Mouse (Mus musculus) stomach, embryonic 15.5 days (tissue): Measurements from ENCODE around the gene Borcs6. TPM values are rescaled to one million over a fixed set of nuclear protein-coding genes. Genes with fewer than 3 reads are reported as not detected.

ENCODE experiments used
- ATAC-seq: fragments of 200-750 bp; cut with Nextera tagmentation; 2 replicates; pipeline ENCODE4 v1.8.0; 2017; ENCODE audit warnings: low read depth, moderate number of reproducible peaks, moderate TSS enrichment; ENCODE audit not compliant: insufficient read depth, low FRiP score
- H3K27ac ChIP-seq: fragments of 300-500 bp; sonication (generic); 2 replicates; pipeline ENCODE4 v1.5.1; 2015; ENCODE audit warnings: mild to moderate bottlenecking, inconsistent platforms
- H3K27me3 ChIP-seq: fragments of 300-500 bp; sonication (generic); replicated peaks from 2 replicates; pipeline ENCODE4 v1.6.1; 2015; ENCODE audit warnings: inconsistent platforms
- H3K36me3 ChIP-seq: fragments of 300-500 bp; sonication (generic); 2 replicates; pipeline ENCODE4 v1.6.1; 2015; ENCODE audit warnings: inconsistent platforms
- H3K4me1 ChIP-seq: fragments of 300-500 bp; sonication (generic); 2 replicates; pipeline ENCODE4 v1.6.1; 2015; ENCODE audit warnings: inconsistent platforms
- H3K4me2 ChIP-seq: fragments of 300-500 bp; sonication (generic); 2 replicates; pipeline ENCODE4 v1.6.1; 2015; ENCODE audit warnings: mild to moderate bottlenecking, inconsistent platforms
- H3K4me3 ChIP-seq: fragments of 300-500 bp; sonication (generic); replicated peaks from 2 replicates; pipeline ENCODE4 v1.5.1; 2015; ENCODE audit warnings: inconsistent platforms
- H3K9ac ChIP-seq: fragments of 300-500 bp; sonication (generic); 2 replicates; pipeline ENCODE4 v1.6.1; 2015; ENCODE audit warnings: inconsistent platforms
- H3K9me3 ChIP-seq: fragments of 300-500 bp; sonication (generic); 2 replicates; pipeline ENCODE4 v1.6.1; 2016; ENCODE audit warnings: inconsistent platforms
- WGBS: fragments of 180-500 bp; shearing (Covaris S2); methylation state at CpG from one replicate; pipeline ENCODE4 v1.1.7; 2015; 5-methylcytosine and 5-hydroxymethylcytosine counted together
- polyA plus RNA-seq: library from polyadenylated mRNA; unstranded; fragments of >200 nt; fragmentation: Nextera tagmentation; extraction: Ambion mirVana; gene quantifications from 2 replicates; pipeline ENCODE4 v1.2.1, GENCODE M21; 2015

The Borcs6 gene
- polyA plus RNA-seq, 1 experiment from 2014 or later, result 10.7 TPM

DNA sequence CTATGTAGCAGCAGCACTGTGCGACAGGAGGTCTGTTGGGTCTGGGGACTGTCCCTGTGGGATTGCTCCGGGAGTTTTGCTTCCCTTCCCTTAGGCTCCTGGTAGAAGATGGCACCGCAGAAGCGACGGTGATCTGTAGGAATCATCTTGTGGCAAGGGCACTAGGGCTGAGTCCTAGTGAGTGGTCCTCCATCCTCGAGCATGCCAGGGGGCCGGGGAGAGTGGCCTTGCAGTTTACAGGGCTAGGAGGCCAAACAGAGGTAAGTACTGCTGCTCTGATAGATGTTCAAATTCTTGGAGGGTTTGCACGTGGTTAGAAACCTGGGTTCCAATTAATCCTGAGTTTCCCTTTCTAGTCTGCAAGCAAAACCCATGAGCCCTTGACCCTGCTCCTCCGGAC lies 24.1 kb upstream of the Borcs6 start:
- WGBS, result 85% methylated on average over 9 of the region's 9 CpGs

DNA sequence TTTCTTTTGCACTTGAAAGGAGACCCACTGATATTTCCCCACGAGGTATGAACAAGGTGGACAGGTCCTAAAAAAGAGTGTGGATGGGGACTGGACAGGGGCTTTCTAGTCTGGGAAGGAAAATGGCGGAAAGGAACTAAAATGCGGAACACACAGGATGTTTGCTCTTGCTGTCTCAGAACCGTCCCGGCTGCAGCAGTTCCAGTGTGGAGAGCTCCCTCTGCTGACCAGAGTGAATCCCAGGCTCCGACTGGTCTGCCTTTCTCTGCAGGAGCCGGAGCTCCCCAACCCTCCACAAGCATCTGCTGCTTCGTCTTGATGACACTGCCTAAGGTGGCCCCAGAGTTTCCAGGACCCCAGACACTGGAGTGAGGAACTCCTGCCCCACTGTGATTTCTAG lies 23.7 kb upstream of the Borcs6 start:
- peaks cover 22% of the 10 kb centered on the region for H3K4me1 ChIP-seq
- peaks cover 34% of the 10 kb centered on the region for H3K36me3 ChIP-seq
- ATAC-seq, result peak; percentile 17; the same call in 1 of the 2 replicates
- peak overlapping the region; percentile 73; the same call in 1 of the 2 replicates for H3K4me3 ChIP-seq
- H3K27ac ChIP-seq, result peak overlapping the region; percentile 55
- no peak overlapping the region for H3K9ac ChIP-seq
- H3K4me2 ChIP-seq, result peak overlapping the region; percentile 59
- 7% methylated on average over 8 of the region's 8 CpGs for WGBS
- H3K27me3 ChIP-seq, result no peaks in the 10 kb centered on the region
- H3K9me3 ChIP-seq, result no peaks in the 10 kb centered on the region

More for the DNA sequence above, 24.1 kb upstream of the Borcs6 start:
- no peak overlapping the region; the same call in 1 of the 2 replicates for H3K4me3 ChIP-seq
- H3K4me1 ChIP-seq, result peaks cover 22% of the 10 kb centered on the region
- H3K9ac ChIP-seq, result no peak overlapping the region
- H3K27ac ChIP-seq, result peak overlapping the region; percentile 55
- peak overlapping the region; percentile 59 for H3K4me2 ChIP-seq
- no peak for ATAC-seq
- H3K9me3 ChIP-seq, result no peaks in the 10 kb centered on the region
- no peaks in the 10 kb centered on the region for H3K27me3 ChIP-seq
- peaks cover 34% of the 10 kb centered on the region for H3K36me3 ChIP-seq

DNA sequence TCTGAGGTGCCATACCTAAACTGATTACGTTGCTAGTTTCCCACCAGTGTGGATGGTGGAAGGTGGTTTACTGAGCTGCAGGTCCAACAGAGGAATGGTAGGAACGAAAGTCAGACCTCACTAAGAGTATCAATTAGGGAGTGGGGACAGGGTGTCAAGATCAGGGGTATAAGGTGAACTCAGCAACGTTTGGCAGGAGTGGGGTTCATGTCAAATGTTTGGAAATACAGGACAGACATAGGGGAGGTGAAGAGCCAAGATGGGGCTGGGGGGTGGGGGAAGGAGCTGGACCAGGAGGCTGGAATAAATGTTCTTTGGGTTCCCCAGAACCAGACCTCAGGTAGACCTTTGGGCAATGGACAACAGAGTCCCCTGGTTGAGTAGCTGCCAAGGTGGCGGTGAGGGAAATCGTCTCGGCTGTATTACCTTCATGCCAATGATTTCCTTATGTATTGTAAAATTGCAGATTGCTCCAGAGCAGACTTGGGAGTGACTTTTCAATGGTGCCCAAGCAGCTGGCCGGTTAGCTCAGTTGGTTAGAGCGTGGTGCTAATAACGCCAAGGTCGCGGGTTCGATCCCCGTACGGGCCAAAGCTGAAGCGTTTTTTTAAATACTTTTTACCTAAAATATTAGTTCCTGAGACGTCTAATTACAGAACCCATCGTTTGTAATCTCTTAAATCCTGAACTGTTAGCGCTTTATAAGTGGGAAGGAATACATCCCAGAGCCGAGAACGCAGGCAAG lies 22.9 kb upstream of the Borcs6 start:
- H3K4me3 ChIP-seq, result peak overlapping the region; percentile 73
- peaks cover 22% of the 10 kb centered on the region for H3K4me1 ChIP-seq
- peak overlapping the region; percentile 88 for H3K27ac ChIP-seq
- peak overlapping the region; percentile 59 for H3K4me2 ChIP-seq
- ATAC-seq, result 0 out of 2 replicates have a peak, but pooled peaks have one; percentile 16
- no peaks in the 10 kb centered on the region for H3K27me3 ChIP-seq
- peak overlapping the region; percentile 67 for H3K9ac ChIP-seq
- H3K36me3 ChIP-seq, result peaks cover 30% of the 10 kb centered on the region
- no peaks in the 10 kb centered on the region for H3K9me3 ChIP-seq
- WGBS, result 9% methylated on average over 20 of the region's 20 CpGs

GRCm38 (mm10) chr11:69037231-69038061 lies 22.1 kb upstream of the Borcs6 start:
- H3K27me3 ChIP-seq, result no peaks in the 10 kb centered on the region
- peak overlapping the region; percentile 73 for H3K4me3 ChIP-seq
- under 1% methylated on average over 34 of the region's 34 CpGs for WGBS
- peaks cover 28% of the 10 kb centered on the region for H3K36me3 ChIP-seq
- peak; percentile 24; the same call in 1 of the 2 replicates for ATAC-seq
- H3K9ac ChIP-seq, result peak overlapping the region; percentile 67
- H3K4me1 ChIP-seq, result peaks cover 22% of the 10 kb centered on the region
- H3K4me2 ChIP-seq, result peak overlapping the region; percentile 59
- H3K27ac ChIP-seq, result peak overlapping the region; percentile 88
- H3K9me3 ChIP-seq, result no peaks in the 10 kb centered on the region

GRCm38 (mm10) chr11:69038173-69038572 lies 21.3 kb upstream of the Borcs6 start:
- no peak overlapping the region for H3K4me2 ChIP-seq
- 78% methylated on average over 5 of the region's 5 CpGs for WGBS

DNA sequence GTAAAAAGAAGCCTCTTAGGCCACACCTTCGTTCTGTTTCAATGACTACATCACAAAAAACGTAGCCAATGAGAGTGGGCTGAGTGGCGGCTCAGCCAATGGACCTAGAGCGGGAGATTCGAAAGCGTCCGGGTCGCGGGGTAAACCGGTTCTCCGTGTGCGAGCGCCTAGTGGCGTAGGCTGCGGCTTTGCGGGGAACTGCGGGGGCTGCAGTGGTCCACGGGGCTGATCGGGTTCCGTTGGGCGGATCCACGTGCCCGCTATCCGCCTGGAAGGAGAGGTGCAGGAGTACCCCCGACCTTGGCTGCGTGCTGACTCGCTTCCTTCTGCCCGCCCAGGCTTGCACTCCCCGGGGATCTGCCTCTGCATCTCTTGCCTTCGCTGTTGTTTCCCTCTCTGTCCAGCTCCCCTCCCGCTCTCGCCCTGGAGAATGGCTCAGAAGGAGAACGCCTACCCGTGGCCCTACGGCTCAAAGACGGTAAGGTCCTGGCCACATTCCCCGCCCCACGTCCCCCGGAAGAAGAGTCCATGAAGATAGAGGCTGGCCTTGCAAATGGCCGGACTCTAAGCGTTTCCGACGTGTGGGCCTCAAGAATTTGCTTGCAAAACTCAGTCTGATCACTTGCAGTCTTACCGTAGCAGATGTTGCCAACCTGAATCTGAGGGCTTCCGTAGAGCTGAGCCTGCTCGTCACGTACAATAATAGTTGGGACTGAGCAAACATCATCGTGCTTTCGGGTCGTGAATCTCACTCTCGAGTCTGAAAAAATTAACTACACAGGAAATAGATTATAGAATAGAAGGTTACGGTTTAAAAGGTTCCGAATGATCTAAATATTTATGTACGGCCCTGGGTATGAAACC lies 13.8 kb upstream of the Borcs6 start, which contains the start of gene Aurkb:
Gene Aurkb (plus strand): TSS at position 117 of the 864 bp plus-strand sequence.
- Histone ChIP-seq H3K4me3 (peak within 1 kb of the TSS; percentile 73), H3K36me3 (peaks cover 18% of the 10 kb centered on the region; the same call in 1 of the 2 replicates), H3K27me3 (no peaks in the 10 kb centered on the region), H3K4me2 (peak within 1 kb of the TSS; percentile 63), H3K4me1 (peaks cover 16% of the 10 kb centered on the region; the same call in 1 of the 2 replicates), H3K9ac (peak within 1 kb of the TSS; percentile 63; the same call in 1 of the 2 replicates), H3K27ac (peak within 1 kb of the TSS; percentile 84), H3K9me3 (no peaks in the 10 kb centered on the region)
- under 1% methylated on average over 54 of the region's 54 CpGs for WGBS
- peak; percentile 79 for ATAC-seq

More at GRCm38 (mm10) chr11:69038173-69038572, 21.3 kb upstream of the Borcs6 start:
- no peaks in the 10 kb centered on the region for H3K9me3 ChIP-seq
- no peak overlapping the region for H3K4me3 ChIP-seq
- no peaks in the 10 kb centered on the region for H3K27me3 ChIP-seq
- H3K9ac ChIP-seq, result no peak overlapping the region
- ATAC-seq, result no peak
- peaks cover 21% of the 10 kb centered on the region for H3K36me3 ChIP-seq
- H3K4me1 ChIP-seq, result peaks cover 22% of the 10 kb centered on the region
- H3K27ac ChIP-seq, result no peak overlapping the region

DNA sequence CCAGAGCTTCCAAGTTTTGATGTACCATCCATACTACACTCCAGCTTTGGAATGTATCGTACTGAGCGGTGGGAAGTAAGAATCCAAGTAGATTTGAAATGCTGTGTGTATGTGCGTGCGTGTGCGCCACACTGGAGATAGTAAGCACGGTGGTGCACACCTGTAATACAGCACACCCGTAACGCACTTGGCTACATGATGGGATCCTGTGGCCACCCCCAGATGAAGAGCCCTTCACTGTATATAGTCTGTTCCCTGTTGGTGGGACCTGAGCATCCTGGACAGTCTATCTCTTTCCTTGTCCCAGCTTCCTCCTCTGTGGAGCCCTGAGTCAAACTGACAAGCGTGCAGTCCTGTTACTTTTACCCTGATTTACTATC lies 13.1 kb upstream of the Borcs6 start:
- Histone ChIP-seq H3K9ac (peak overlapping the region; percentile 63; the same call in 1 of the 2 replicates), H3K9me3 (no peaks in the 10 kb centered on the region), H3K4me2 (peak overlapping the region; percentile 63), H3K36me3 (peaks cover 21% of the 10 kb centered on the region; the same call in 1 of the 2 replicates), H3K4me1 (peaks cover 16% of the 10 kb centered on the region; the same call in 1 of the 2 replicates), H3K4me3 (peak overlapping the region; percentile 73), H3K27ac (peak overlapping the region; percentile 84; the same call in 1 of the 2 replicates), H3K27me3 (no peaks in the 10 kb centered on the region)
- WGBS, result 3% methylated on average over 9 of the region's 9 CpGs
- ATAC-seq, result no peak

DNA sequence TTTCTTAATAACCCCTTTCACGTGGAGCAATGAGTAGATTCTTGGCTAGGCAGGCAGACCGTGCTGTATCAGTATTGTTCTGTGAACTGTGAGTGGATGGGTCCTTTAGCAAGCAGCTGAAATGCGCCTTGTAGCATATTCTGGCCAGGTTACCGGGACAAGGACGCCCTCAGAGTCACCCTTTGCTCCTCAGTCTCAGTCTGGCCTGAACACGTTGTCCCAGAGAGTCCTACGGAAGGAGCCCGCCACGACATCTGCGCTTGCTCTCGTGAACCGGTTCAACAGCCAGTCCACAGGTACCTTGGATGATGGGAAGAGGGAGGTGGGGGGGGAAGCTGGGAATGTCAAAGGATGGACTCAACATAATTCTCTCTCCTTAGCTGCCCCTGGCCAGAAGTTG lies 11.9 kb upstream of the Borcs6 start:
- peaks cover 21% of the 10 kb centered on the region; the same call in 1 of the 2 replicates for H3K36me3 ChIP-seq
- H3K4me2 ChIP-seq, result peak overlapping the region; percentile 63
- H3K4me1 ChIP-seq, result peaks cover 16% of the 10 kb centered on the region; the same call in 1 of the 2 replicates
- H3K27ac ChIP-seq, result no peak overlapping the region
- 89% methylated on average over 12 of the region's 12 CpGs for WGBS
- no peaks in the 10 kb centered on the region for H3K9me3 ChIP-seq
- peak overlapping the region; percentile 73 for H3K4me3 ChIP-seq
- no peaks in the 10 kb centered on the region for H3K27me3 ChIP-seq
- H3K9ac ChIP-seq, result 0 out of 2 replicates have a peak overlapping the region, but pooled peaks have one; percentile 4
- no peak for ATAC-seq

GRCm38 (mm10) chr11:69048151-69048550 lies 11.4 kb upstream of the Borcs6 start:
- Histone ChIP-seq H3K4me2 (no peak overlapping the region), H3K27ac (no peak overlapping the region), H3K4me3 (no peak overlapping the region), H3K27me3 (no peaks in the 10 kb centered on the region), H3K4me1 (peaks cover 16% of the 10 kb centered on the region; the same call in 1 of the 2 replicates), H3K9ac (no peak overlapping the region), H3K9me3 (no peaks in the 10 kb centered on the region), H3K36me3 (peaks cover 21% of the 10 kb centered on the region; the same call in 1 of the 2 replicates)
- ATAC-seq, result no peak
- 89% methylated on average over 14 of the region's 14 CpGs for WGBS

GRCm38 (mm10) chr11:69050748-69051147 lies 8.8 kb upstream of the Borcs6 start:
- peaks cover 16% of the 10 kb centered on the region; the same call in 1 of the 2 replicates for H3K4me1 ChIP-seq
- ATAC-seq, result no peak
- 90% methylated on average over 8 of the region's 8 CpGs for WGBS
- no peak overlapping the region for H3K27ac ChIP-seq
- no peaks in the 10 kb centered on the region for H3K9me3 ChIP-seq
- peaks cover 21% of the 10 kb centered on the region; the same call in 1 of the 2 replicates for H3K36me3 ChIP-seq
- no peaks in the 10 kb centered on the region for H3K27me3 ChIP-seq
- no peak overlapping the region for H3K9ac ChIP-seq
- H3K4me2 ChIP-seq, result no peak overlapping the region
- no peak overlapping the region for H3K4me3 ChIP-seq

DNA sequence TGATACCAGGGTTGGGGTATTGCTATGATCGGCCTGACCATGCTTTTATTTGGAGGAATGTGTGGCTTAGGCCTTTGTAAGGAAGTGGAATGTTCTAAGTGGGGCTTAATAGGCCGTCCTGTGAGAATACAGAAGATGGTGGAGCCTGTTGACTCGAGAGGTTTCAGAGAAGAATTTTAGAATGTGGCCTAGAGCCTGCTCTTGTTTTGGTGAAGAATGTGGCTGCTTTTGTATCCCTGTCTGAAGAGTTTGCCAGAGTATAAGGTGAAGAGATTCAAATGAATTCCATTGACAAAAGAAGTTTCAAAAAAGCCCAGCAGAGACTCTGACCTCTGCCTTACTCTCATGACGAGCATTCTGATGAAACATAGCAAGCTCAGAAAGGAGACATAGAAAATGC lies 7.7 kb upstream of the Borcs6 start:
- Histone ChIP-seq H3K4me2 (no peak overlapping the region), H3K27ac (no peak overlapping the region), H3K4me1 (peaks cover 11% of the 10 kb centered on the region; the same call in 1 of the 2 replicates), H3K27me3 (no peaks in the 10 kb centered on the region), H3K4me3 (no peak overlapping the region), H3K9me3 (no peaks in the 10 kb centered on the region), H3K9ac (no peak overlapping the region), H3K36me3 (peaks cover 21% of the 10 kb centered on the region; the same call in 1 of the 2 replicates)
- 83% methylated on average over 4 of the region's 4 CpGs for WGBS
- ATAC-seq, result no peak
